Mouse (Mus musculus): ENCODE data around the gene Tagap1. TPM values are rescaled to one million over a fixed set of nuclear protein-coding genes. Genes with fewer than 3 reads are reported as not detected.
"Not testable (repeated sequence)": the region's sequence is repeated elsewhere in the genome, so short reads cannot be mapped to it uniquely, and the experiment has no call there.

Gene Tagap1
- total RNA-seq (2021) = 10 to 100 TPM; 21.9 to 25.0 TPM

- DNase-seq (ENCODE audit: extremely low spot score in 1 of 2, low spot score in 1 of 2) = peak in 1 of 2 experiments; percentile 53
Measured at GRCm38 (mm10) chr17:6960776-6961175, at the start of gene Tagap1. Gene Tagap1 (minus strand): TSS chr17:6961156.

- not testable (repeated sequence) for DNase-seq (ENCODE audit: extremely low spot score in 1 of 2, low spot score in 1 of 2)
Measured at GRCm38 (mm10) chr17:7009901-7010300, 48.9 kb upstream of the Tagap1 start.

GRCm38 (mm10) chr17:7009440-7009839 lies 48.5 kb upstream of the Tagap1 start:
- DNase-seq (ENCODE audit: extremely low spot score in 1 of 2, low spot score in 1 of 2) = not testable (repeated sequence)

- DNase-seq (ENCODE audit: extremely low spot score in 1 of 2, low spot score in 1 of 2) = not testable (repeated sequence)
Measured at GRCm38 (mm10) chr17:7008885-7009284, 47.9 kb upstream of the Tagap1 start.

GRCm38 (mm10) chr17:7005646-7006045 lies 44.7 kb upstream of the Tagap1 start:
- not testable (repeated sequence) for DNase-seq (ENCODE audit: extremely low spot score in 1 of 2, low spot score in 1 of 2)

- DNase-seq (ENCODE audit: extremely low spot score in 1 of 2, low spot score in 1 of 2) = not testable (repeated sequence)
Measured at GRCm38 (mm10) chr17:7003392-7003791, 42.4 kb upstream of the Tagap1 start.

- DNase-seq (ENCODE audit: extremely low spot score in 1 of 2, low spot score in 1 of 2) = not testable (repeated sequence)
Measured at GRCm38 (mm10) chr17:7001790-7002585, 41.0 kb upstream of the Tagap1 start.

GRCm38 (mm10) chr17:6997778-6998490 lies 37.0 kb upstream of the Tagap1 start:
- not testable (repeated sequence) for DNase-seq (ENCODE audit: extremely low spot score in 1 of 2, low spot score in 1 of 2)

GRCm38 (mm10) chr17:6996826-6997225 lies 35.9 kb upstream of the Tagap1 start:
- DNase-seq (ENCODE audit: extremely low spot score in 1 of 2, low spot score in 1 of 2) = not testable (repeated sequence)

GRCm38 (mm10) chr17:6995504-6995903 lies 34.5 kb upstream of the Tagap1 start:
- not testable (repeated sequence) for DNase-seq (ENCODE audit: extremely low spot score in 1 of 2, low spot score in 1 of 2)

- not testable (repeated sequence) for DNase-seq (ENCODE audit: extremely low spot score in 1 of 2, low spot score in 1 of 2)
Measured at GRCm38 (mm10) chr17:6986118-6986517, 25.2 kb upstream of the Tagap1 start.

GRCm38 (mm10) chr17:6980144-6980543 lies 19.2 kb upstream of the Tagap1 start:
- DNase-seq (ENCODE audit: extremely low spot score in 1 of 2, low spot score in 1 of 2) = not testable (repeated sequence)

GRCm38 (mm10) chr17:6979380-6979779 lies 18.4 kb upstream of the Tagap1 start:
- DNase-seq (ENCODE audit: extremely low spot score in 1 of 2, low spot score in 1 of 2) = not testable (repeated sequence)

GRCm38 (mm10) chr17:6978287-6979248 lies 17.6 kb upstream of the Tagap1 start, which contains the start of gene Gm49721:
Gene Gm49721 (plus strand): TSS chr17:6978904.
- peak in 1 of 2 experiments; percentile 59 for DNase-seq (ENCODE audit: extremely low spot score in 1 of 2, low spot score in 1 of 2)

GRCm38 (mm10) chr17:6974985-6975384 lies 14.0 kb upstream of the Tagap1 start:
- DNase-seq (ENCODE audit: extremely low spot score in 1 of 2, low spot score in 1 of 2) = not testable (repeated sequence)

- DNase-seq (ENCODE audit: extremely low spot score in 1 of 2, low spot score in 1 of 2) = not testable (repeated sequence)
Measured at GRCm38 (mm10) chr17:6972836-6973396, 12.0 kb upstream of the Tagap1 start.

GRCm38 (mm10) chr17:6971238-6971637 lies 10.3 kb upstream of the Tagap1 start:
- DNase-seq (ENCODE audit: extremely low spot score in 1 of 2, low spot score in 1 of 2) = not testable (repeated sequence)

- not testable (repeated sequence) for DNase-seq (ENCODE audit: extremely low spot score in 1 of 2, low spot score in 1 of 2)
Measured at GRCm38 (mm10) chr17:6970334-6970733, 9.4 kb upstream of the Tagap1 start, which contains the start of gene Rnaset2b. Gene Rnaset2b (plus strand): TSS chr17:6970634.

GRCm38 (mm10) chr17:6967673-6968072 lies 6.7 kb upstream of the Tagap1 start:
- DNase-seq (ENCODE audit: extremely low spot score in 1 of 2, low spot score in 1 of 2) = not testable (repeated sequence)

- not testable (repeated sequence) for DNase-seq (ENCODE audit: extremely low spot score in 1 of 2, low spot score in 1 of 2)
Measured at GRCm38 (mm10) chr17:6965364-6965763, 4.4 kb upstream of the Tagap1 start.
